Mouse (Mus musculus) myocyte (in vitro differentiated cells): ENCODE results near the gene Spsb3.

Experiments used
- MYOD1 ChIP-seq, 3 experiments: IDR thresholded peaks; one replicate each; pipeline ENCODE4 v1.6.1; 2011; ENCODE audit warnings: control low read depth in 2 of 3, low read depth in 2 of 3, mild to moderate bottlenecking in 2 of 3, moderate library complexity in 1 of 3; ENCODE audit not compliant: insufficient read length in 2 of 3, control insufficient read depth in 1 of 3
- POLR2A ChIP-seq: IDR thresholded peaks from one replicate; pipeline ENCODE4 v1.6.1; 2011; ENCODE audit warnings: low read depth, mild to moderate bottlenecking, control low read depth, moderate library complexity; ENCODE audit not compliant: insufficient read length
- TCF12 ChIP-seq: IDR thresholded peaks from one replicate; pipeline ENCODE4 v1.6.1; 2011; ENCODE audit warnings: mild to moderate bottlenecking, control low read depth; ENCODE audit not compliant: poor library complexity, insufficient read depth, severe bottlenecking
- USF1 ChIP-seq: IDR thresholded peaks from one replicate; pipeline ENCODE4 v1.6.1; 2011; ENCODE audit warnings: low read depth, mild to moderate bottlenecking, control low read depth, moderate library complexity

- TF ChIP-seq TCF12: no peak
- TF ChIP-seq POLR2A: no peak
- no peak for TF ChIP-seq MYOD1 (IDR thresholded peaks at IDR 0.05; ENCODE audit: control insufficient read depth in 1 of 3, insufficient read length in 2 of 3, low read depth in 2 of 3)
- TF ChIP-seq USF1: no peak
Observed at GRCm38 (mm10) chr17:24893276-24893675, 6.8 kb downstream of the Spsb3 start.
